Mouse (Mus musculus) adipocyte (in vitro differentiated cells): Measurements from ENCODE around the gene Cacna1s.
A peak's percentile ranks its signal among the peaks of the same experiment; 100 is the strongest.

Experiments used
- DNase-seq: peaks from one replicate; pipeline ENCODE4 v3.0.0-alpha.2; 2016; ENCODE audit warnings: low spot score

Cacna1s gene

DNA sequence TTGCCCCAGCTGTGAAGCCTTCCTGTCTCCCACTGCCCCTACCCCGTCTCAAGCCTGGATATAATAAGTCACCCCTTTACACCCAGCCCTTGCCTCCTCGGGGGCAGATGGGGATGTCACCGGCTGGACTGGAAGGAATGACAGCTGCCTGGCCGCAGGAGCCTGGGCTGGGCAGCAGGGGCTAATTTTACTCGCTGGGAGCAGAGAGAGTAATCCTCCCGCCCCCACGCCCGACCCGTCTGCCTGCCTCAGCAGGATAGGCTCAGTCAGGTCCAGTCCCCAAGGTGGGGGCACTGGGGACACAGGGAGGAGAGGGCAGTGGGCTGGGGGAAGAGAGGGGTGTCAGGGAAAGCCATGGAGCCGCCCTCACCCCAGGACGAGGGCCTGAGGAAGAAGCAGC is at the start of gene Cacna1s:
TSS of gene Cacna1s (plus strand) at position 204 of the 400 bp plus-strand sequence.
- DNase-seq = no peak

DNA sequence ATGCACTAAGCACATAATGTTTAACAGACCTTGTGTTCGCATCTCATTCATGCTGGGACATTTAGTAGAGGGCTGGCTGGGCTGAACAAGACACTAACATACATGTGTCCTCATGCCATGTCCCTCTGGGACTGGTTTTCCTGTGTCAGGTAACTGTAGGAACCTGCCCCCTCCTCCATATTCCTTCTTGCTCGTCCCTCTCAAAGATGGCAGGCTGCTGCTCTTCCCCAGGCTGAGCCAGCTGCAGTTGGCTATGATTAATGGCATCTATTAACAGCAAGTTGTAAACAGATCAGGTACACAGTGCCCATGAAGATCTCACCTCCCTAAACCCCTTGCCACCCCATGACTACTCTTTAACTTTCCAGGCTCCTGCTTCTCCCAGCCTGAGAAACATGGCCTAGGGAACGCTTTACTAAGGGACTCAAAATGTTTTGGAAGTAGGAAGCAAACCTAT is 46.2 kb upstream of the Cacna1s start, which contains the start of gene Igfn1:
TSS of gene Igfn1 (minus strand) at position 51 of the 457 bp plus-strand sequence.
- no peak for DNase-seq

GRCm38 (mm10) chr1:136007211-136008158 is 45.1 kb upstream of the Cacna1s start, which contains the start of gene Tmem9:
Gene Tmem9 (plus strand): TSS chr1:136008150.
- peak; percentile 23 for DNase-seq

- no peak for DNase-seq
Measured at GRCm38 (mm10) chr1:136008159-136008533, 44.4 kb upstream of the Cacna1s start.

GRCm38 (mm10) chr1:136010247-136010646 is 42.3 kb upstream of the Cacna1s start:
- DNase-seq = no peak

GRCm38 (mm10) chr1:136013513-136013912 is 39.0 kb upstream of the Cacna1s start:
- DNase-seq = no peak

DNA sequence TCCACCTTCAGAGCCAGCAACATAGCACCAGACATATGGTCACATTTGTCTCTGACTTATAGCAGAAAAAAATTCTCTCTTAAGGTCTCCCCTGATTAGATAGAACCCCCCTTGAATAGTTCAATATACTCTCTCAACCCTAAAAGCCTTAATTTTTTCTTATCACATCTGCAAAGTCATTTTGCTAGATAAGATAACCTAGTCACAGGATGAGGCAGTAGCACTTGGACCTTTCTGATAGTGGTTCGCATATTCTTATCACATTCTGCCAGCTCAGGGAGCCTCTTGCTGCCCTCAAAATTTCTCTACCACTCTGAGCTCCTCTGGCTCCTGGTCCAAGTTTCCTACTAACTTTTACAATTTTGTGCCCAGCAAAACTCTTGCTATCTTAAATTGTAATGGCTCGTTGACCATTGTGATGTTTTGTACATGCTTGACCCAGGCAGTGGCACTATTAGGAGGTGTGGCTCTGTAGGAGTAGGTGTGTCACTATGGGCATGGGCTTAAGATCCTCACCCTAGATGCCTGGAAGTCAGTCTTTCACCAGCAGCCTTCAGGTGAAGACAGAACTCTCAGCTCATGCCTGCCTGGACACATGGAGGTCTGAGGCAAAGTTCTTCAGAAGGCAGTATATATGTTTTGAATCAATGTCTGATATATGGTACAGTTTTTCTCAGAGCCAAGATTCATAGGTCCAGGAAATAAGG is 37.6 kb upstream of the Cacna1s start:
- no peak for DNase-seq

GRCm38 (mm10) chr1:136017307-136017706 is 35.2 kb upstream of the Cacna1s start:
- no peak for DNase-seq

GRCm38 (mm10) chr1:136017907-136018313 is 34.6 kb upstream of the Cacna1s start:
- peak; percentile 97 for DNase-seq

DNA sequence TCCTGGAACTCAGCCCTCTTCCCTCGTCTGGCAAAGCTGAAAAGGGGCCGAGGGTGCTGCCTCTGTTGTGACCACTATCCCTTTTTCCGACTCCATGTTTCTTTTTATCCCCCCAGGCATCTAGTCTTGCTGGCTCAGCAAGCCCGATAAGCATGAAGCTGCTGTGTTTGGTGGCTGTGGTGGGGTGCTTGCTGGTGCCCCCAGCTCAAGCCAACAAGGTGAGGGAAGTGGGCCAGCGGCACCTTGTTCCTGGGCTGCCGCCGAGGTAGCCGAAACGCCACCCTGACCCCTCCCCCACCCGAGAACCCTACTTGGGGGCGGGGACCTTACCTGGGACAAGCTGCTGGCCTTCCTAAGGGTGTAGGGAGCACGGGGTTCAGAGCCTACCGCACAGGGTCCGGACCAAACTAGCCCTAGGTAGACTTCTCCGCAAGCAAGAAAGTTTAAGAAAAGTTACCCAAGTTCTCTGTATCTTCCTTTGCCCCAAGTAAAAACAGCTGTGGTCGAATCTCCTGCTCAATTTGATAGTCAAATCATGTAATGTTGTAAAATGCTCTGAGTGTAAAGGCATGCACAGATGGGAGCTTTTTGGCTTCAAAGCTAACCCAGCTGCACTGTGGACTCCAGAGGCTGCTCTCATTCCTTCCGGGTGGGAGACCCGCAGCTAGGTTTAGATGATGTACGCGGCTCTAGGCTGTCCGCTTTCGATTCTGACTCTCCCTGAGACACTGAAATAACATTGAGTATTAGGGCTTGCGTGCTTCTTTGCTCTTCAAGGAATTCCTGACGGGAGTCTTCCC is 34.0 kb upstream of the Cacna1s start:
- no peak for DNase-seq

GRCm38 (mm10) chr1:136030201-136030600 is 22.3 kb upstream of the Cacna1s start:
- no peak for DNase-seq

DNA sequence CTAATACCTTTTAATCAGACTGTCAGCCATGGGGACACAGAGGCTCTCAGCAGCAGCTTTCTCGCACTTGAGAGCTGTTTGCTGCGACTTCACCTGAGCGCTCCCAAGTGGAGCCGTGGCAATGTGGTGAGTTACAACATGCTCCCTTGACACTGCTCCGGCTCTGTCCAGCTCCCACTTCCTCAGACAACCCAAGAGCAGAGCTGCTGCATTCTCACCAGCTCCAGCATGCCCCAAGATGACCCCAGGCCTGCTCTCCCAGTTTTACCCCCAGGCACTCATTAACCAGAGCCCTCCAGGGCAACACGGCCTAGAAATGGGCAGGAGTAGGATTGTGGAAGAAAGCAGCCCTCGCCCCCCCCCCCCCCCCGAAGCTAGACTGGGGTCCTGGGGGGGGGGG is 20.9 kb upstream of the Cacna1s start:
- no peak for DNase-seq

DNA sequence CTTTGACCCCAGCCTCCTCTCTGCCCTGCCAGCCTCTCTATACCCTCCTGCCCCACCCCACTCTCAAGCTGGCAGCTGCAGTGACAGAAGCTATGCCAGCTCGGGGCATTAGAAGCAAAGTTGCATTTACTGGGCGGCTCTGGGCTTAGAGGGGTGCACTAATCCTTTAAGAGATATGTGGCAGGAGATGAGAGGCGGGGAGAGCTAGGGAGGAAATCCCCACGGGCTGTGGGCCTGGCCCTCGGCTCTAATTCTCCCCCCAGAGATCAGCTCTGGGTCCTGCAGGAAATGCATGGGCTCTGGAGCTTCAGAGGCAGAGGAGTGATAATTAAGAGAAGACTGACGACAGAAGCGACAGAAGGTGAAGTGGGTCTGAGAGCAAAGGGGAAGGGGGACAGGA is 19.6 kb upstream of the Cacna1s start:
- DNase-seq = no peak

DNA sequence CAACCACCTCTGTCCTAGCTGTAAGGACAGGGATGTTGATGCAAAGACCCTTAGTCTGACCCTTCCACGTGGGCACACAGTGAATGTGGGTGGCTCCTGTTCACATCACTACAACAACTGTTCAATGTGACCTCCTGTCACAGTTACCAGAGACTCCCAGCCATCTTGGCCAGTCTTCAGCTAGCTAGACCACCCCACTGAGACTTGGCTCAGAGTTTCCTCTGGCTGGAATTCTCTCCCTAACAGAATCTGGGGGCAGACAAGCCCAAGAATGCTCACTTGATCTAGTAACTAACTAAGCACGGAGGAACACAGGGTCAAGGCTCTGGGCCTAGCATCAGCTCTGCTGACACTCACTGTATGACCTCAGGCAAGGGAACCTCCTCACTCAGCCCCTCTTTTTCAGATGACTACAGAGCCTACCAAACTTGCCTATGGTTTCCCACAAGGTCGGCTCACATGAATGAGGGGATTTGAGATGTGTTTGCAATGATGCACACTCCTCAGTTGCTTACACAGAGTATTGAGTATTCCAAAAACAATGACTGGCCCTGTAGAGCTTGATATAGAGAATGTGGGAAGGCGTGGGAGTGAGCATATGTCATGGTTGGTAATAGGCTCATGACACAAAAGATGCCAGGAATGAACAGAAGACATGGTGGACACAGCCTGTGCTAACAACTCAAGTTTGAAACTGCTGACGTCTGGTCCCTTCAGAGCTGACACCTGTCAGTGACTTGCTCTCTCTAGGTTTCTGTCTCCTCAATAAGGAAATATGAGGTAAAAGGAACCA is 13.6 kb upstream of the Cacna1s start:
- no peak for DNase-seq

GRCm38 (mm10) chr1:136040452-136040851 is 12.1 kb upstream of the Cacna1s start:
- DNase-seq = no peak

GRCm38 (mm10) chr1:136040874-136041273 is 11.7 kb upstream of the Cacna1s start:
- DNase-seq = peak; percentile 11

DNA sequence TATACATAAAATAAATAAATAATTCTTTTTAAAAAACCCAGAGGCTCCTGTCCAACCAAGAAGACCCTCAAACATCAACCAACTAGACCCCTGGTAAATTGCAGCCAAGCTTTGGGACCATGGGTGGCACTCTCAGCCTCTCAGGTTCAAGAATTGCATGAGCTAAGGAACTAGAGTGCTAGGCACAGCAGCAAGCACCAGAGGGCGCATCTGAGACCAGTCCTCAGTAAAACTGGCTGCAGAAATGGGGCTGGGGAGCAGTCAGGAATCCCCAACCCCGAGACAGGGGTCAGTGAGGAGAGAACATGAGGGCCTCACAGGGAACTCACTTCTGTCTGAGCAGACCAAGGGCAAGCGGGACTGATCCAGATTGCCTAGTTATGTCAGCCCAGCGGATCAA is 6.8 kb upstream of the Cacna1s start:
- DNase-seq = peak; percentile 53

DNA sequence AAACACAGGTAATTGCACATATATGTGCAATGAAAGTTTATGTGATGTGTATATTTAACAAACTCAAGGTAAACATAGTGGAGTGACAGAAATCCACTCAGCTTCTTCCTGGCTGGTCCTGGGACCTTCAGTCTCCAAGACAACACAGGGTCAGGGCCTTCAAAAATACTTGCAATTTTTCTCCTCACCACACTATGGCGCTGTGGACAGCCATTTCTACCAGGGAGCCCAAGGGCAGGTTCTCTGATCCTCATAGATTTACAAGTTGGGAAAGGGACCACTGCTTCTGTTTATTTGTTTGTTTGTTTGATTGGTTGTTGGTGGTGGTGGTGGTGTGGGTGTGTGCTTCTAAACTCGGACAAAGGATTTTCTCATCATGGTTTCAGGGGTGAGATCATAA is 5.1 kb upstream of the Cacna1s start:
- DNase-seq = peak; percentile 29

DNA sequence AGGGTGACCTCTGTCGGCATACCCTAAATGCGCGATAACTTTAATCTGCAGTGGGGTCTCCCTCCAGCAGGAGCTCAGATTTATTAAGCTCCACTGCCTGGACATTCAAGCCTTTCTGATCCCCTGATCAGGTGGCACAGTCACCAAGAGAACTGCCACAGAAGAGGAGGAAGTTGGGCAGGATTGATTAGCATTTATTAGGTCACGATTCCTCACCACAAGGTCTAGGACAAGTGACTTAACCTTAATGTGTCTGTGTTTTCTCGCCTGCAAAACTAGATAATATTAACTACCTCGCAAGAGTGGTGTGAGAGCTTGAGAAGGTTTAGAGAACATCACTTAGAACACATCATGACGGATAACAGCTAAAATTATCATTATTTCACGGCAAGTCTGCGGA is 4.7 kb upstream of the Cacna1s start:
- DNase-seq = no peak

GRCm38 (mm10) chr1:136050312-136051012 is 2.1 kb upstream of the Cacna1s start, which contains the start of gene Ascl5:
Gene Ascl5 (plus strand): TSS chr1:136050804.
- DNase-seq = no peak

DNA sequence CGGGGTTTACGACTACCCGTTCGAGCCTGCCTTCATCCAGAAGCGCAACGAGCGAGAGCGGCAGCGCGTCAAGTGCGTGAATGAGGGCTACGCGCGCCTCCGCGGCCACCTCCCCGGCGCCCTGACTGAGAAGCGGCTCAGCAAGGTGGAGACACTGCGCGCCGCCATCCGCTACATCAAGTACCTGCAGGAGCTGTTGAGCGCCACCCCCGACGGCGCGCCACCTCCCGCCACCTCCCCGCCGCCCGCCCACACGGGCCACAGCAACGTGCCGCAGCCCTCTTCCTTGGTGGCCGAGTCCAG is 1.6 kb upstream of the Cacna1s start:
- no peak for DNase-seq
